Mouse (Mus musculus) c-Kit-positive CD71-negative TER-119-negative erythroid progenitor cells, embryonic 14.5 days (primary cell): ENCODE results near the gene Arhgef16.

Source experiments
- DNase-seq: peaks from one replicate; pipeline ENCODE4 v3.0.0-alpha.2; 2013; ENCODE audit warnings: low read depth

Arhgef16 gene

DNA sequence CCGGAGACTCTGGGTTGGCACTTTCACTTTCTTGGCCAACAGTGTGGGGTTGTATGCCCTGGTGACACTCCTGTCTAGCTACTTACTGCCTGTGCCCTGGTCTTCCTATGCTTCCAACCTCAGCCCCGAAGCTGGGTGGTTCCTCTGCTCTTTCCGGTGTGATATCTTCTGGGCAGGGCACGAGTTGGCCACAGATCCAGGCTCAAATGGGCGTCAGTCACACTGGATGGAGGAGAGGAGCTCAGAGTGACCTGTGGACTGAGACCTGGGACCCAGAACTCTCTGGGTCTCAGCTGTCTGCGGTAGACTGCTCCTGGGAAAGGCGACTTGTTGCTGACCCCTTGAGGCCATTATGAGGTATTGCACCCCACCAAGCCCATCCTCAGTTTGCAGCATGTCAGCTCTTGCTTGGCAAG lies at the start of gene Arhgef16:
Arhgef16 (minus strand) TSS at position 211 of the 416 bp plus-strand sequence.
- peak; percentile 31 for DNase-seq

DNA sequence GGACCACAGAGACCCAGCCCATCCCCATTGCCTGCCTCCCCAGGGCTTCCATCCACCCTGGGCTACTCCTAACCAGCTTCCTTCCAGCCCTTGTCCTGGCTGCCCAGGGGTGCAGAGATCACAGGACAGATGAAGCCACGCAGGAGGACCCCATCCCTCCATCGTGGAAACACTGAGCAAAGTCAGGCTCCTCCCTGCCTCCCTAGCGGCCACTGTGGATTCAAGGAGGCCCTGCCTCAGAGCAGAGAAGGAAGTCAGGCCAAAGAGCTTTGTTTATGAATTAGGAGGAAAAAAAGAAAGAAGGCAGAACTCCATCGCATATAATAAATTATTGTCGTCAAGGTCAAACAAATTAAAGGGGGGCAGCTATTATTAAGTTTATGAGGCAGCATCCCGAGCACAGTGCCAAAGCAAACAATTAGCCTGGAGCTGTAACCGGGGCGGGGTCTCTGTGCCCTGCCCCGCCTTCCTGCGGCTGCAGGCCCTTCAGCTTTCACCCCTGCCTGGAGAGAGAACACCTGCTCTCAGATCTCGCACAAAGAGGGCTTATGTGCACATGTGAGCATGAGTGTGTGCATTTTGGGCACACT lies 46.8 kb upstream of the Arhgef16 start:
- no peak for DNase-seq

DNA sequence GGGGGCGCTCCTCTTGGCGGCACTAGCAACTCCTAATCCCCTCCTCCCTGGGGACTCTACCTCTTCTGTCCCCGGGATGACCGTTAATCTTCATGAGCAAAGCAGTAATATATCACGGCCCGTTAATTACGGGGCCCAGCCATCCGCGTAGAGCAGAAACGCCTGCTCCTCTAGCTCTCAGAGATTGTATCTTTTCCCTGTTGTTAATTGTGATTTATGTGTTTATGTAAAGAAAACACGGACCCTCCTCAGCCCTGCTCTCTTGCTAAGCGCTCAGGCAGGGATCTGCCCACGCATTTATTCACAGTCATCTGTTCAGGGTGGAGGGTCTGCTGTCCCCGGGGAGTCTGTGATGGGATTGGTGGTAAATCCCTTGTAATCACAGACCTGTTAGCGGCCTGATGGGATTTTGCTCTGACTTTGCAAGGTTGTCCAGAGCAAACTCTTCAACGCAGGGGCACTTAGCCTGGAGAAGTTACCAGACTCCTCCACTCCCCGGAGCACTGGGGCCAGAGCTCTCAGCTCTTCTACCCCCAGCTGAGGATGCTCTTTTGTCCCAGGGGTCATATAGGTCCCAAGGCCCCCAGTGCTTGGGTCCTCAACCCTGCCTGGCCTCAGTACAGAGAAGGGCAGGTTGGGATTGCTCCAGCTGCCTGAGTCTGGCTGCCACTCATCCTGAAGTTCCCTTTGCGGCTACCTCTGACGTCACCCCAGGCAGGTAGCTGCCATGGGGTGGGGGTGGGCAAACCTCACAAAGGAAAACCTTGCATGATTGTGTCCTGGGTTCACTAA lies 45.5 kb upstream of the Arhgef16 start:
- no peak for DNase-seq

DNA sequence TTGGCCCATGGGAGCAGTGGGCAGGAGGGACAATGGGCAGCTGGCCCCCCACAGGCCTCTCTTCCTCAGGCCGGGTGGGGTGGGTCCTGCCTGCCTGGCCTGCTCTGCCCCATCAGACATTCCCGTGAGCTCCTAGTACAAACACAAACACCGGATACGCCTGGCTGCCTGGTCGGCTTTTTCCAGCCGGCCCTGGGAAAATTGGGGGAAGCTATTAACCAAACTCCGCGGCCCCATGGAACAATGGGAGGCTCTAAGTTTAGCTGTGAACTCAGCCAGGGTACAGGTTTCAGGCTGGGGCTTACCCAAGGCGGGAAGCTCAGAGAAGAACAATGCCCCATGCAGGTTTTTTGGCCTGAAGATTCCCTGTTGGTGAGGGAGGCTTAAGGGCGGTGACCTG lies 35.2 kb upstream of the Arhgef16 start:
- DNase-seq, result no peak

DNA sequence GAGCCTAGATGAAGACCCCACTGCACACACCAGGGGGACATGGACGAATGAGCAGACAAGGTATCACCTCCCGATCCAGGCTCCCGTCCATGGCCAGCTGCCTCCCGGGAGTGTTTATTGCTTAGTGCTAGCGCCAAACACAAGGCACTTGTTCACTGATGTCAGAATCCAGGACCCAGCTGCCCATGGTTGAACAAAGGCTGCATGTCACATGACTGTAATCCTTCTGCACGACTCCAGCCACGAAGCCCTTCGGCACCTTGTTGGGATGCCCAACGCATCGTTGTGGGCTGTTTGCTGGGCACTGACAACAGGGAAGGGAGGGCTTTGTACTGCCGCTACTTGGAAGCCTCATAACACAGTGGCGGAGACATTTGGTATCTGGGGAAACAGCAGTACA lies 34.3 kb upstream of the Arhgef16 start, which contains the start of gene B230104I21Rik:
B230104I21Rik (plus strand) TSS at position 367 of the 400 bp plus-strand sequence.
- no peak for DNase-seq

DNA sequence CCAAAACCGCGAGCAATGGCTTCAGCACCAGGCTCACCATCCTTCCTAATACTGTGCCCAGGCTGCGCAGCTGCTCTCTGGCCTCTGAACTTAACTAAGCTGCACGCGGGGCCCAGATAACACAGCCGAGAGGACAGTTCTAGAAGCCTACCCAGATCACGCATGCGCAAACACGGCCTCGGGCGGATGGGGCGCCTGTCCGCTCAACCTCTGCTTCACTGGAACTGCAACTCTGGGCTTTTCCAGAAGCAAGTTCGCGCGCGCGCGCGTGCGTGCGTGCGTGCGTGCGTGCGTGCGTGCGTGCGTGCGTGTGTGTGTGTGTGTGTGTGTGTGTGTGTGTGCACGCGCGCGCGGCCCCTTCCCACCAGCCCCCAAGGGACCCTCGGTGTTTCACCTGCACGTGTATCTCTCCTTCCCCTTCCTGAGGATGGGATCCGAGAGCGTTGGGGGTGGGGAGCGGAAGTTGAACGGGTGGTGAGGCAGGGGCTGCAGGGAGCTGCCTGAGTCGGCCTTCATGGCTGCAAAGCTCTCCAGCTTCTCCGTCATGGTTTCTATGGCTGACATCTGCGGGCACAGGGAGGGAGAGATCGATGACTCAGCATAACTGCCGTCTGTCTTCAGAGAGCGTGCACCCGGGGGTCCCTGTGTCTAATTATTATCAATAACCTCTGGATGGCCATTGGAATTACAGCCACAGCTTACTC lies 33.4 kb upstream of the Arhgef16 start:
- peak; percentile 5 for DNase-seq

DNA sequence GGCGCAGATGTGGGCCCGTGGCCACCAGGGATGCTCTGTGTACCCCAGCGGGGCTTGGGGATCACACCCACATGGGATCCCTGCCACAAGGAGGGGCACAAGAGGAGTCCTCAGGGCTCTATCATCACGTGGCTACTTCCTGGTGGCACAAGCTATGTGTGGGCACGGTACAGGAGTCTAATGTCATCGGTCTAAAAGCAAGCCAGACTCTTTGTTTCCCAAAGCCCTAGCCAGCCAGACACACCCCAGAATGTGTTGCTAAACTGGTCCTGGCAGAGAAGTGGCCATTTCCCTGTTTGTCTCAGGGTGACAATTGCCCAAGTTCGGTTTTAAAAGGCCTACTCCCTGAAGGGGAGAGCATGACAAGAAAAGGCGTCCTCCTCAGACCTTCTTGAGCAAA lies 31.8 kb upstream of the Arhgef16 start:
- DNase-seq, result no peak

DNA sequence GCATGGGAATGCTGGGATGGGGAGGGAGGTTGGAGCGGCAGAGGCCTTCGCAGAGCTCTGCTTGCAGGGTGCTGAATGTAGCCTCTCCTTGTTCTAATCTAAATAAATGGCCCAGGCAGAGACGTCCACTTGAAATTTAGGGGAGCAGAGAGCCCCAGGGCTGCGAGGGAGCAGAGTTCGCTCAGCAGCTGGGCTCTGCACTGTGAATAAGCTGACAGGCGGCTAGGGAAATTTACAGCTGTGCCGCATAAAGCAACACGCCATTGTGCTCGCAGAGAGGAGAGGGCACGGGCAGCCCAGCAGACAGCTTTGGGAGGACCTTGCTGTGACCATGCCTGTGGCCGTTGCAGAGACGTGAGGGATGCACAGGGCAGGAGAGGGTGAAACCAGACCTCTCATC lies 29.8 kb upstream of the Arhgef16 start:
- DNase-seq, result no peak

DNA sequence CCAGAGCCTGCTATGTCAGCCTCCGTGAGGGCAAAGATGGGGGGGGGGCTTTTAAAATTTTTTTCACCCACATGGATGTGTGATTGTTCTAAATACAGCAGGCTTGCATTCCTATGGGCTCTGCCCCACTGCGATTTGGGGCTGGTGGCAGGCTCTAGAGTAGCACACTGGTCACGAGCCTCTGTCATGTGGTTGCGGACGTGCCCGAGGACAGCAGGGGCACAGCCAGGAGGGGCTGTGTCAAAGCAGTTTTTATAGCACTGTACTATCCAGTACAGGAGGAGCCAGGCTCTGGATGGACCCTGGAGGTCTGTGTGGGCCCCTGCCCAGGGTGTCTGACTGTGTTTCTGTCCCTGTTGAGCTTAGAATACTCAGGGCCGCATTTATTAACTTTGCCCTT lies 28.5 kb upstream of the Arhgef16 start:
- DNase-seq, result no peak

DNA sequence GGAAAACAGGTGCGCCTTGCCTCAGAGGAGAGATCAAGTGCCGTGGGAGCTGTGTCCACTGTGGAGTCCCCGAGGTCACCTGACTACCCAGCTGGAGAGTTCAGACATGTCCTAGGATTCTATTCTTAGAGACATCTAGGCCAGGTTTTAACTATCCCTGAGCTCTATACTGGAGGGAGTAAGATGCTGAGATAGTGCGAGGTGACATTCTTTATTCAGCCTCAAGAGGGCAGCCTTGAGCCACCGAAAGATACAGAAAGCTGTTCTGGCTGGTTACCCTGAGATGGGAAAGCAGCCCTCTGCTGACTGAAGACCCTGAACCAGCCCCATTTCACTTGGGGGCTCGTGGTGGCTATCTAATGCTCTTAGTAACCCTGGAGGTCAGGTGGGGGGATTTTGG lies 27.4 kb upstream of the Arhgef16 start:
- DNase-seq, result peak; percentile 53

DNA sequence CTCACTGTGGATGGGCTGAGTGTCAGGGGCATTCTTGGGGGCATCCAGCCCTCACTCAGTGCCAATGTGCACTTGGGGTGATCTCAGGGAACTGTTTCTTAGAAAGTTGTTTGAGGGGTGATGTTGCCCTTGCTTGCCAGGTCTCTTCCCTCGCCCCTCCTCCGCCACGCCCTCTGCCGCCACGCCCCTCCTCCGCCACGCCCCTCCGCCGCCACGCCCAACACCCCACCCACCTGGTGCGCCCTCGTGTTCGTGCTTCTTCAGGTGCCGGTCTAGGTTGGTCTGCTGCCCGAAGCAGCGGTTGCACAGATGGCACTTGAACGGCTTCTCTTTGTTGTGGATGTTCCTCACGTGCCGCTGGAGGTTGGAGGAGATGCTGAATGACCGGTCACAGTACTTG lies 27.0 kb upstream of the Arhgef16 start:
- no peak for DNase-seq

DNA sequence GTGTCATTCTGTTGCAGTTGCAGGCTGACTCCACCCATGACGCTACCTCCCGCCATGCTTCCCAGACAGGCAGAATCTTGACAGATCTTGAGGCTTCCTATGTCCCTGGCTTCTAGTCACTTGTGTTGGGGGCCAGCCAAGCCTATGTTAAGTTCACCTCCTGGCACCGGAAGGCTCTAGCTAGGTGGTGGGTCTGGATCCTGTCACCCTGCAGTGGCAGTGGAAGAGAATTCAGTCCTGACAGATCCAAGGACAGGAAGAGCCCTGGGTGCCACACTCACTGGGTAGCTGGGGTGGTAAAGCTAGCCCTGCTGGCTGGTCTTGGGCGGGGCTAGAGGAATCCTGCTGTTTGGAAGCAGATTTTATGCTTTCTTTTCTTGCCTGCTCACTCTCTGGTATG lies 23.9 kb upstream of the Arhgef16 start:
- DNase-seq, result no peak

DNA sequence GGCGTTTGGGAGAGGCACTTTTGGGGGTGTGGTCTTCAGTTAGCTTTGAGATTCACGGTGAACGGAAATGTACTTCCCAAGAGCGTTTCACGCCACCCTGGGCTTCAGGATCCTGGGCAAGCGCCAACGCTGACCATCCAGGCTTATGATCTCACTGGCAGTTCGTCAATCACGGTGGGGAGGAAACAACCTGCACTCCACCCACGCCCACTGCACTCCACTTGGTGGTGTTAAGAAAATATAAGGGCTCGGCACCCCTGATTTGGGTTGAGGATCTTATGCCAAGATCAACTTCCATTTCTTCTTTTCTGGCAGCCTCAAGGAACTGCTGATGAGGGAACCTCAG lies 12.1 kb upstream of the Arhgef16 start:
- DNase-seq, result no peak

DNA sequence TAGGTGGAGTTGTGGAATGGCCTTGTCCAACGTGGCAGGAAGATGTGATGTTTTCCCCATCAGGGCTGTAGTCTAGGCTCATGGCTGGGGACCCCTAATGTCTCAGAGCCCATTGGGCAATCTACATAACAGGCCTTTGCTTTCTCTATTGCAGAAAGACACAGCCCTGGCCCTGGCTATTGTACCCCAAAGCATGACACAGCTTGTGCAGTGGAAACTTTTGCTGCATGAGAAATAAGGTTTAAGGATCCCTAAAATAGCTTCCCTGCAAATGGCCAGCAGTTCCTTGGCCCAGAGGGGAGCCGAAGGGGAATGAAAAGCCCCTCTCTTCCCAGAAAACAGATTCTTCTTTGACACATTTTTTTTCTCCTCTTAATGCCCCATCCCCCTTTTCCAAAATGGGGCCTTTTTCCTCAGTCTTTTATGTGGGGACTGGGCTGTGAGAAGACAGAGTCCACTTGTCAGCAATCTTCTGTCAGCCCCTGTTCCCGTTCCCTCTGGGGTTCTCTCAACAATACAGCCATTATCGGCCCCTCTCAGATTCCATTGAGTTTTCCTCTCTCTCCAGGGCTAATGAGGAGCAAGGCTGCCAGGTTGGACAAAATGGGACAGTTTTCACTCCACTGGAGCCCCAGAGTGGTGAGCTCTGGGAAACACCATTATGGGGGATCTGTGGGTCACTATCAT lies 11.6 kb upstream of the Arhgef16 start:
- DNase-seq, result no peak

DNA sequence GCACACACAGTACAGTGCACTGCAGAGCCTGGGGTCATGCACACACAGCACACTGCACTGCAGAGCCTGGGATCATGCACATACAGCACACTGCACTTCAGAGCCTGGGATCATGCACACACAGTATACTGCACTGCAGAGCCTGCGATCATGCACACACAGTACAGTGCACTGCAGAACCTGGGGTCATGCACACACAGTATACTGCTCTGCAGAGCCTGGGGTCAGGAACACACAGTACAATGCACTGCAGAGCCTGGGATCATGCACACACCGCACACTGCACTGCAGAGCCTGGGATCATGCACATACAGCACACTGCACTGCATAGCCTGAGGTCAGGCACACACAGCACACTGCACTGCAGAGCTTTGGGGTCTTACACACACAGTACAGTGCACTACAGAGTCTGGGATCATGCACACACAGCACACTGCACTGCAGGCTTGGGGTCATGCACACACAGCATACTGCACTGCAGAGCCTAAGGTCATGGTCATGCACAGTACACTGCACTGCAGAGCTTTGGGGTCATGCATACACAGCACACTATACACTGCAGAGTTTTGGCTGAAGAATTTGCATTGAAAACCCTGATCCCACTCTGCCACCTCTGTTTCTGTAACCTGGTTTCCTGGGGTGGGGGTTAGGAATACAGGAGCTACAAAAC lies 10.8 kb upstream of the Arhgef16 start:
- DNase-seq, result no peak

DNA sequence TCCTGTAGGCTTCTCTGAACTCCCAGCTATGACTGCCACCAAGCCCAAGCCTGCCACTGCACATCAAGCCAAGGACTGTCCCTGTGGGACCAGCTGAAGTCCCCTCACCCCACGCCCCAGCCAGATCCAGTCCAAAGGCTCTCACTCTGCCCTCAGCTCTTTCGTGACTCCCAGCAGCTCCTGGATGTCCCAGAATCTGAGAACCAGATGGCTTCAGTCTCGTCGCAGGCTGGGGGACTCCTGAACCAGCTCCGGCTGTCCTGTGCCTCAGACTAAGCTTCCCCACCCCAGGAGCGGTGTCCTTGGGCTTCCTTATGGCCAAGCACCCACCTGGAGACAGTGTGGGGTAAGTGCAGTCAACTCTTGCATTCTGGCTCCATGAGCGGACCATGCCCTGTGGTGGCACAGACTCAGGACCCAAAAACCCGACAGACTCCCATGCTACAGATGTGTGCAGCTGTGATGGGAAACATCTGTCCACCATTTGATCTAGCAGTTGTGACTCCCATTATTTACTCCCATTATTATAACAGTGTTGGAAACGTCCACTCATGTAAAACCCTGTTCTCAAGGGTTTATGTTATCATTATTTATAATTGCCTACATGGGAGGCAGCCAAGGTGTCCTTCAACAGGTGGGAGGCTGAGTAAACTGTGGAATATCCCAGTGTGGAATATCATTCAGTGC lies 9.2 kb upstream of the Arhgef16 start:
- DNase-seq, result no peak

DNA sequence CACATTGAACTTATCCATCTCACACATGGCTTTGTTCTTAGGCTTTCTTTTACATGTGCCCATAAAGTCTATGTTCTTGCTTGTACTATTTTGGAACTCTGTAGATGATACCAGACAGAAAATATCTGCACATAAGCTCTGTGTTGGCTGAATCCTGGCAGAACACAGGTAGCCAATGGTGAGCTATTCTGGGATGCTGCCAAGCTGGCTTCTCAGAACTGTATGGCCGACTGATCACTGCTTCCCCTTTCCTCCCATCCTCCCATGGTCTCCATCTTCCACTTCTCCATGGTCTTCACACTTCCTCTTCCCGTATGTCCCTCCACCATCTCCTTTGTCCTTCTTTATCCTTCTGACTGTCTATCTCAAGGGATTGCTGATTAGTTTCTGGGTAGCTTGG lies 7.7 kb upstream of the Arhgef16 start:
- no peak for DNase-seq

DNA sequence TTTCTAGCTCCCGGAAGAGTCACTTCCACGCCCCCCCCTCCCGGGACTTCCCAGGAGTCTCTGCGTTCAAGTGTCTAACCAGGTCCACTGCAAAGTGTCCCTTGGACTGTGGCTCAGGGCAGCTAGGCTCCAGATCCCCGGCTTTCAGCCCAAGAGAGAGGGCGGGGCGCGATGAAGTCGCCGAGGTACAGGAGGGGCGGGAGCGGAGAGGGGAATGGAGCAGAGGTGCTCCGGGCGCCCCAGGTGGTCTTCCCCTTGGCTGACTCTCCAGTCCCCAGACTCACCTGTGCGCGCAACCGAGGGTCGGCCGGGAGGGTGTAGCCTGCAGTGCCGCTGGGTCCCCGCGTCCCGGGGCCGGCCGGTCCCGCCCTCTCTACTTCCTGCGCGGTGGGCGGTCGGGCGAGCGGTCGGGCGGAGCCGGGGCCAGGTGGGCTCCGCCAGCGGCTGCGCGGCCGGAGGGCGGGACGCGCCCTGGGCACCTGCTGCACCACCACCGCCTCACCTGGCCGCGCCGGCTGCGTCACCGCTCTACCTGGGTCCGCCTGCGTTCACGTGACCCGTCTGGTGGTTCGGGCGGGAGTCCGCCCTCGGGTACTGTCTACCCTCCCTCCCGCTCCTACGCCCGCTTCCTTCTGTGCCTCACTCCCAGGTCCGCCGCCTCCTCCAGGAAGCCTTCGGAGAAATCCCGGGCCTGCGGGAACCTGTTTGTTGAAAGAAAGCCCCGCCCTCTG lies 1.8 kb downstream of the Arhgef16 start:
- no peak for DNase-seq

DNA sequence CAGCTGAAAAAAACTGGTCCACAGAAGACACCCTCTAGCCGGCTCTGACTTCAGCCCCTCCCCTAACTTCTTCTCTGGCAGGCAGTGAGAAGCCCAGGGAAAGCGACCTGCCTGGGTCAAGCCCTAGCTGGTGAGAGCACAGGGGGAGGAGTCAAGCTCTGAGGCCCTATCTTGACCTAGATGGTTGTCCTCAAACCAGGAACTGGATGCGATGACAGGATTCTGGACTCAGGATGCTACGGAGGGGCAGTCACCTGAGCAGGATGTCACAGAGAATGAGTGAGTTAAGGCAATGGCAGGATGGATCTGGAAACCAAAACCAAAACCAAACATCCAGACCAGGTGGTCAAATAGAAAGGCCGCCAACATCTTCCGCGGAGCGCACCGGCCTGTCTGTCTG lies 3.7 kb downstream of the Arhgef16 start:
- DNase-seq, result no peak

DNA sequence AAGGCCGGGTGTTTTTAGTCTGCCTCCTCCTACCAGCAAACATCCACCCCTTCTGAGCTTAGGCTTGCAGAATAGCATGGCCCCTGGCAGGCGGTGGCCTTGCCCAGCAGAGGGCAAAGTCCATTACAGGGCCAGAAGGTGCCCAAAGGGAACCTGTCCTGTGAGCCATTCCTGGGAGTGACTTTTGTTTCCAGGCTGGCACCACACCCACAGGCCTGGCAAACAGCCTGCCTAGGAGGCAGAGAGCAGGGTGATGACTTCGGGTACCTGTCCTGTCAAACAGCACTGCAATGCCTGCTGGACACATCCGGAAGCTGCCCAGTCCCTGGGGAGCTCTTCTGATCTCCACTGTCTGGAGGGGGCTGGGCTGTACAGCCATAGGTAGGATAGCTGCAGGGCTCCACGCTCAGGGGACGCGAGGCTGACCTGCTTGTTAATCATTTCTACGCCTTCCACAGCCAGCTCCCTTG lies 7.2 kb downstream of the Arhgef16 start:
- no peak for DNase-seq

DNA sequence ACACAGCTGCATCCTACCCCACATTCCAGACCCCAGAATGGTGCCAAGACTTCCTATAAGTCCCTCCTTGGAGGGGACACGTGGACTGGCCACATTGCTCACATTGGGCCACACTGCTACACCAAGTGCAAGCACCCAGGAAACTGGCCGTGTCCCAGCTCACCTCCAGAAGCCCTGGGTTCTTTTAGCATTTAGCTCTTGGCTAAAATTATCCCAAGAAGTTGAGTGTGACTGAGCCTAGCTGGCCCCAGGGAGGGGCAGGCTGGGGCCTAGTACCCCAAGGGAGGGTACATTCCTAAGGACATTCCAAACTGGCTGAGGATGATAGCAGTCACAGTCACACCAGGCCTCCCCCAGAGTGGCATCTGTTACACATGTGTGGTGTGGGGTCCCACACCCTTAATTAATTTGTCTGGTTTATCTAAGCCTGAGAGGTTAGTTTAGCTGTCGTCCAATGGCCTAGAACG lies 7.7 kb downstream of the Arhgef16 start:
- no peak for DNase-seq
